Mouse (Mus musculus) MEL (cell line): Measurements from ENCODE around the gene Pcsk5. TPM values are rescaled to one million over a fixed set of nuclear protein-coding genes. Genes with fewer than 3 reads are reported as not detected.

Experiments
- DNase-seq: peaks from one replicate; pipeline ENCODE4 v3.0.0; 2011; ENCODE audit warnings: low read depth, low spot score
- H3K27ac ChIP-seq: 2 replicates; pipeline ENCODE4 v1.5.1; 2012; ENCODE audit warnings: low read depth, mild to moderate bottlenecking, control low read depth, low read length, moderate library complexity; ENCODE audit not compliant: control insufficient read depth
- H3K27me3 ChIP-seq, 2 experiments: fragments of 150-350 bp in 1 of 2; sonication (generic) in 1 of 2; 2 replicates each; pipeline ENCODE4 v1.6.1; 2012; ENCODE audit warnings: low read length in 2 of 2, mild to moderate bottlenecking in 2 of 2, improper control_type of control experiment in 1 of 2, moderate library complexity in 1 of 2; ENCODE audit not compliant: insufficient read depth in 2 of 2, control insufficient read depth in 1 of 2
- H3K36me3 ChIP-seq, 2 experiments: 2 replicates each; pipeline ENCODE4 v1.6.1; 2012 to 2014; ENCODE audit warnings: low read length in 2 of 2, improper control_type of control experiment in 1 of 2, inconsistent platforms in 1 of 2, mild to moderate bottlenecking in 1 of 2; ENCODE audit not compliant: insufficient read depth in 2 of 2, control insufficient read depth in 1 of 2
- H3K4me1 ChIP-seq, 2 experiments: fragments of 150-350 bp in 1 of 2; sonication (generic) in 1 of 2; 2 replicates each; pipeline ENCODE4 v1.6.1; 2012; ENCODE audit warnings: low read length in 2 of 2, improper control_type of control experiment in 1 of 2, mild to moderate bottlenecking in 1 of 2; ENCODE audit not compliant: insufficient read depth in 2 of 2, control insufficient read depth in 1 of 2
- H3K4me3 ChIP-seq, 2 experiments: fragments of 150-350 bp in 1 of 2; sonication (generic) in 1 of 2; 2 replicates each; pipeline ENCODE4 v1.5.1; 2012; ENCODE audit warnings: low read depth in 2 of 2, low read length in 2 of 2, mild to moderate bottlenecking in 2 of 2, moderate library complexity in 2 of 2, control low read depth in 1 of 2, improper control_type of control experiment in 1 of 2; ENCODE audit not compliant: control insufficient read depth in 1 of 2, insufficient read depth in 1 of 2
- H3K79me2 ChIP-seq: 2 replicates; pipeline ENCODE4 v1.6.1; 2012; ENCODE audit warnings: mild to moderate bottlenecking, low read length, moderate library complexity; ENCODE audit not compliant: control insufficient read depth, poor library complexity, insufficient read depth
- H3K9ac ChIP-seq: 2 replicates; pipeline ENCODE4 v1.6.1; 2012; ENCODE audit warnings: low read depth, mild to moderate bottlenecking, control low read depth, low read length, moderate library complexity; ENCODE audit not compliant: control insufficient read depth, poor library complexity, severe bottlenecking
- H3K9me3 ChIP-seq: fragments of 150-350 bp; sonication (generic); replicated peaks from 2 replicates; pipeline ENCODE4 v1.6.1; 2012; ENCODE audit warnings: mild to moderate bottlenecking, low read length, improper control_type of control experiment, moderate library complexity; ENCODE audit not compliant: insufficient read depth
- CHD1 ChIP-seq: IDR thresholded peaks from 2 replicates; pipeline ENCODE4 v1.6.1; 2012; ENCODE audit warnings: low read depth, mild to moderate bottlenecking, inconsistent platforms, low read length, improper control_type of control experiment
- CHD2 ChIP-seq: IDR thresholded peaks from 2 replicates; pipeline ENCODE4 v1.6.1; 2011; ENCODE audit warnings: low read length, improper control_type of control experiment
- GABPA ChIP-seq: IDR thresholded peaks from 2 replicates; pipeline ENCODE4 v1.6.1; 2012; ENCODE audit warnings: low read depth, mild to moderate bottlenecking, inconsistent platforms, low read length, improper control_type of control experiment, moderate library complexity
- HCFC1 ChIP-seq: IDR thresholded peaks from 2 replicates; pipeline ENCODE4 v1.6.1; 2012; ENCODE audit warnings: low read depth, mild to moderate bottlenecking, inconsistent platforms, low read length, improper control_type of control experiment, moderate library complexity
- KAT2A ChIP-seq: conservative IDR thresholded peaks from 2 replicates; pipeline ENCODE4 v1.6.1; 2012; ENCODE audit warnings: low read depth, low read length, improper control_type of control experiment, inconsistent platforms
- MAFK ChIP-seq: IDR thresholded peaks from 2 replicates; pipeline ENCODE4 v1.6.1; 2011; ENCODE audit warnings: low read depth, mild to moderate bottlenecking, low read length, improper control_type of control experiment, borderline replicate concordance
- MAX ChIP-seq: IDR thresholded peaks from 2 replicates; pipeline ENCODE4 v1.6.1; 2011; ENCODE audit warnings: low read length, improper control_type of control experiment
- MAZ ChIP-seq: IDR thresholded peaks from 2 replicates; pipeline ENCODE4 v1.6.1; 2012; ENCODE audit warnings: low read depth, mild to moderate bottlenecking, inconsistent platforms, low read length, improper control_type of control experiment
- MEF2A ChIP-seq: IDR thresholded peaks from 2 replicates; pipeline ENCODE4 v1.6.1; 2014; ENCODE audit warnings: low read depth, mild to moderate bottlenecking, inconsistent platforms, low read length, improper control_type of control experiment; ENCODE audit not compliant: poor library complexity, insufficient replicate concordance, severe bottlenecking; ENCODE audit errors: extremely low read depth
- MXI1 ChIP-seq: IDR thresholded peaks from 2 replicates; pipeline ENCODE4 v1.6.1; 2011; ENCODE audit warnings: mild to moderate bottlenecking, low read depth, low read length, improper control_type of control experiment
- MYB ChIP-seq: IDR thresholded peaks from 2 replicates; pipeline ENCODE4 v1.6.1; 2011; ENCODE audit warnings: mild to moderate bottlenecking, low read depth, low read length, improper control_type of control experiment
- POLR2AphosphoS2 ChIP-seq: IDR thresholded peaks from 2 replicates; pipeline ENCODE4 v1.6.1; 2011; ENCODE audit warnings: low read length, improper control_type of control experiment
- RCOR1 ChIP-seq: IDR thresholded peaks from 2 replicates; pipeline ENCODE4 v1.6.1; 2012; ENCODE audit warnings: low read depth, mild to moderate bottlenecking, inconsistent platforms, low read length, improper control_type of control experiment
- SMC3 ChIP-seq: IDR thresholded peaks from 2 replicates; pipeline ENCODE4 v1.6.1; 2011; ENCODE audit warnings: low read depth, low read length, improper control_type of control experiment
- TAL1 ChIP-seq: IDR thresholded peaks from 2 replicates; pipeline ENCODE4 v1.6.1; 2012; ENCODE audit warnings: mild to moderate bottlenecking, inconsistent platforms, low read length, moderate library complexity, mixed read lengths
- TBP ChIP-seq: IDR thresholded peaks from 2 replicates; pipeline ENCODE4 v1.8.0; 2011; ENCODE audit warnings: low read depth, low read length, improper control_type of control experiment
- TCF12 ChIP-seq: IDR thresholded peaks from 2 replicates; pipeline ENCODE4 v1.6.1; 2014; ENCODE audit warnings: low read depth, mild to moderate bottlenecking, inconsistent platforms, low read length, improper control_type of control experiment, moderate library complexity
- UBTF ChIP-seq: IDR thresholded peaks from 2 replicates; pipeline ENCODE4 v1.6.1; 2012; ENCODE audit warnings: low read depth, mild to moderate bottlenecking, inconsistent platforms, low read length, improper control_type of control experiment, moderate library complexity, borderline replicate concordance; ENCODE audit not compliant: insufficient read depth
- ZC3H11A ChIP-seq: IDR thresholded peaks from 2 replicates; pipeline ENCODE4 v1.6.1; 2012; ENCODE audit warnings: low read depth, mild to moderate bottlenecking, inconsistent platforms, low read length, improper control_type of control experiment
- polyA plus RNA-seq, 2 experiments: library from polyadenylated mRNA; stranded (reverse) in 1 of 2; unstranded in 1 of 2; fragments of >175 nt in 1 of 2; fragments of >200 nt in 1 of 2; gene quantifications; 2 replicates each; pipeline versions ENCODE4 v1.2.1 to v1.2.4; 2012; ENCODE audit warnings: low replicate concordance in 2 of 2, low read depth in 1 of 2; ENCODE audit not compliant: insufficient read length in 2 of 2, insufficient read depth in 1 of 2, missing spikeins in 1 of 2
- total RNA-seq: library from RNA; depleted of rRNA; stranded (reverse); fragments of 300-350 nt; gene quantifications from 2 replicates; pipeline ENCODE4 v1.2.3, GENCODE M21; 2012

The Pcsk5 gene
- total and polyA plus RNA-seq, 3 experiments = not detected

- Histone ChIP-seq H3K9ac (no peak overlapping the region), H3K79me2 (no peaks in the 10 kb centered on the region), H3K27me3 (no peaks in the 10 kb centered on the region), H3K9me3 (no peaks in the 10 kb centered on the region), H3K4me1 (no peaks in the 10 kb centered on the region; a peak in 1 of 4 replicates), H3K36me3 (peaks cover 0 to 2% of the 10 kb centered on the region in 2 experiments; a peak in 1 of 4 replicates), H3K4me3 (no peak overlapping the region), H3K27ac (no peak overlapping the region)
- DNase-seq = no peak
- TF ChIP-seq TBP = no peak
- TF ChIP-seq MAZ = no peak
- TF ChIP-seq ZC3H11A = no peak
- TF ChIP-seq MAX = no peak
- TF ChIP-seq MEF2A = no peak
- no peak for TF ChIP-seq MAFK
- TF ChIP-seq UBTF = no peak
- TF ChIP-seq TAL1 = no peak
- TF ChIP-seq MXI1 = no peak
These were observed 614 bp downstream of the Pcsk5 start for GRCm38 (mm10) chr19:17836566-17837470.

- no peaks in the 10 kb centered on the region for H3K9me3 ChIP-seq
- H3K4me3 ChIP-seq = no peak overlapping the region
- DNase-seq = no peak
- H3K27me3 ChIP-seq = no peaks in the 10 kb centered on the region
- no peak for TF ChIP-seq POLR2AphosphoS2
- H3K36me3 ChIP-seq = peaks cover 0 to 2% of the 10 kb centered on the region in 2 experiments; a peak in 1 of 4 replicates
- no peaks in the 10 kb centered on the region for H3K79me2 ChIP-seq
- no peaks in the 10 kb centered on the region; a peak in 1 of 4 replicates for H3K4me1 ChIP-seq
- H3K9ac ChIP-seq = no peak overlapping the region
- no peak overlapping the region for H3K27ac ChIP-seq
These were observed 1.5 kb downstream of the Pcsk5 start for GRCm38 (mm10) chr19:17835681-17836565.

- Histone ChIP-seq H3K27me3 (no peaks in the 10 kb centered on the region), H3K79me2 (no peaks in the 10 kb centered on the region), H3K36me3 (no peaks in the 10 kb centered on the region), H3K4me3 (no peak overlapping the region), H3K27ac (no peak overlapping the region), H3K9ac (no peak overlapping the region), H3K4me1 (no peaks in the 10 kb centered on the region), H3K9me3 (no peaks in the 10 kb centered on the region)
- TF ChIP-seq GABPA = no peak
- no peak for TF ChIP-seq KAT2A
- TF ChIP-seq TCF12 = no peak
- no peak for TF ChIP-seq RCOR1
- TF ChIP-seq TAL1 = no peak
- no peak for TF ChIP-seq CHD1
- no peak for TF ChIP-seq CHD2
- TF ChIP-seq HCFC1 = no peak
- TF ChIP-seq SMC3 = no peak
- no peak for TF ChIP-seq MYB
- no peak for DNase-seq
These were observed 2.5 kb downstream of the Pcsk5 start for GRCm38 (mm10) chr19:17834894-17835293.
